Mouse (Mus musculus) embryonic facial prominence, embryonic 13.5 days (tissue): ENCODE measurements around the gene Slc9a3r2. TPM values are rescaled to one million over a fixed set of nuclear protein-coding genes. Genes with fewer than 3 reads are reported as not detected.
A peak's percentile ranks its signal among the peaks of the same experiment; 100 is the strongest.

Source experiments
- ATAC-seq: fragments of 200-750 bp; cut with Nextera tagmentation; 2 replicates; pipeline ENCODE4 v1.8.0; 2017; ENCODE audit warnings: low read depth; ENCODE audit not compliant: insufficient number of reproducible peaks, insufficient read depth, low FRiP score, low TSS enrichment
- H3K27ac ChIP-seq: fragments of 300-500 bp; sonication (generic); 2 replicates; pipeline ENCODE4 v1.5.1; 2015; ENCODE audit warnings: moderate library complexity, mild to moderate bottlenecking, inconsistent platforms
- H3K27me3 ChIP-seq: fragments of 300-500 bp; sonication (generic); 2 replicates; pipeline ENCODE4 v1.6.1; 2015; ENCODE audit warnings: mild to moderate bottlenecking, inconsistent platforms
- H3K36me3 ChIP-seq: fragments of 300-500 bp; sonication (generic); 2 replicates; pipeline ENCODE4 v1.6.1; 2015; ENCODE audit warnings: mild to moderate bottlenecking, inconsistent platforms
- H3K4me1 ChIP-seq: fragments of 300-500 bp; sonication (generic); 2 replicates; pipeline ENCODE4 v1.6.1; 2015; ENCODE audit warnings: inconsistent platforms
- H3K4me2 ChIP-seq: fragments of 300-500 bp; sonication (generic); 2 replicates; pipeline ENCODE4 v1.6.1; 2015; ENCODE audit warnings: moderate library complexity, mild to moderate bottlenecking, inconsistent platforms
- H3K4me3 ChIP-seq: fragments of 300-500 bp; sonication (generic); 2 replicates; pipeline ENCODE4 v1.5.1; 2015; ENCODE audit warnings: mild to moderate bottlenecking, inconsistent platforms
- H3K9ac ChIP-seq: fragments of 300-500 bp; sonication (generic); 2 replicates; pipeline ENCODE4 v1.6.1; 2015; ENCODE audit warnings: mild to moderate bottlenecking, inconsistent platforms
- H3K9me3 ChIP-seq: fragments of 300-500 bp; sonication (generic); 2 replicates; pipeline ENCODE4 v1.6.1; 2016; ENCODE audit warnings: inconsistent platforms
- WGBS: fragments of 180-500 bp; shearing (Covaris S2); methylation state at CpG from one replicate; pipeline ENCODE4 v1.1.7; 2015; ENCODE audit warnings: mixed read lengths; 5-methylcytosine and 5-hydroxymethylcytosine counted together
- polyA plus RNA-seq: library from polyadenylated mRNA; unstranded; fragments of >200 nt; fragmentation: Nextera tagmentation; extraction: Ambion mirVana; gene quantifications from 2 replicates; pipeline ENCODE4 v1.2.1, GENCODE M21; 2015

Slc9a3r2 gene
- 50.2 and 50.4 TPM in 2 replicates for polyA plus RNA-seq

- Histone ChIP-seq H3K9ac (peak within 1 kb of the TSS; percentile 94), H3K27me3 (0 out of 2 replicates have a peak, but pooled peaks cover 4% of the 10 kb centered on the region), H3K4me1 (peaks cover 29% of the 10 kb centered on the region), H3K27ac (peak within 1 kb of the TSS; percentile 62; the same call in 1 of the 2 replicates), H3K4me2 (peak within 1 kb of the TSS; percentile 97), H3K4me3 (peak within 1 kb of the TSS; percentile 88), H3K36me3 (peaks cover 14% of the 10 kb centered on the region), H3K9me3 (no peaks in the 10 kb centered on the region)
- peak; percentile 68; the same call in 1 of the 2 replicates for ATAC-seq
- WGBS = under 1% methylated on average over 41 of the region's 41 CpGs
Measured at GRCm38 (mm10) chr17:24650070-24650616, at the start of gene Slc9a3r2. Gene Slc9a3r2, minus strand, starts transcription at chr17:24650327.

GRCm38 (mm10) chr17:24699473-24699872 is 49.3 kb upstream of the Slc9a3r2 start:
- Histone ChIP-seq H3K4me1 (peaks cover 31% of the 10 kb centered on the region), H3K9ac (no peak overlapping the region; the same call in 1 of the 2 replicates), H3K9me3 (no peaks in the 10 kb centered on the region), H3K27me3 (no peaks in the 10 kb centered on the region), H3K4me3 (no peak overlapping the region), H3K27ac (no peak overlapping the region), H3K36me3 (peaks cover 49% of the 10 kb centered on the region), H3K4me2 (no peak overlapping the region)
- 76% methylated on average over 2 of the region's 2 CpGs for WGBS
- ATAC-seq = no peak

- H3K36me3 ChIP-seq = peaks cover 41% of the 10 kb centered on the region
- H3K9ac ChIP-seq = 0 out of 2 replicates have a peak overlapping the region, but pooled peaks have one; percentile 8
- H3K4me3 ChIP-seq = no peak overlapping the region
- no peak for ATAC-seq
- WGBS = 69% methylated on average over 9 of the region's 9 CpGs
- H3K4me2 ChIP-seq = 0 out of 2 replicates have a peak overlapping the region, but pooled peaks have one; percentile 0
- no peaks in the 10 kb centered on the region for H3K27me3 ChIP-seq
- no peak overlapping the region for H3K27ac ChIP-seq
- H3K9me3 ChIP-seq = no peaks in the 10 kb centered on the region
- peaks cover 31% of the 10 kb centered on the region for H3K4me1 ChIP-seq
Measured at GRCm38 (mm10) chr17:24698715-24699114, 48.6 kb upstream of the Slc9a3r2 start.

- no peak overlapping the region for H3K4me3 ChIP-seq
- ATAC-seq = no peak
- 0 out of 2 replicates have a peak overlapping the region, but pooled peaks have one; percentile 0 for H3K4me2 ChIP-seq
- no peaks in the 10 kb centered on the region for H3K27me3 ChIP-seq
- 13% methylated on average over 5 of the region's 5 CpGs for WGBS
- H3K4me1 ChIP-seq = peaks cover 31% of the 10 kb centered on the region
- H3K9me3 ChIP-seq = no peaks in the 10 kb centered on the region
- H3K27ac ChIP-seq = no peak overlapping the region
- peaks cover 43% of the 10 kb centered on the region for H3K36me3 ChIP-seq
- 0 out of 2 replicates have a peak overlapping the region, but pooled peaks have one; percentile 21 for H3K9ac ChIP-seq
Measured at GRCm38 (mm10) chr17:24697985-24698384, 47.9 kb upstream of the Slc9a3r2 start.

GRCm38 (mm10) chr17:24696011-24696697 is 46.0 kb upstream of the Slc9a3r2 start, which contains the start of the genes Gfer and Noxo1:
Gene Gfer, minus strand, starts transcription at chr17:24696156.
Gene Noxo1, plus strand, starts transcription at chr17:24696234.
- H3K27ac ChIP-seq = peak within 1 kb of the TSS; percentile 91
- peak; percentile 86 for ATAC-seq
- no peaks in the 10 kb centered on the region for H3K9me3 ChIP-seq
- peaks cover 3% of the 10 kb centered on the region for H3K27me3 ChIP-seq
- H3K4me1 ChIP-seq = peaks cover 31% of the 10 kb centered on the region
- H3K36me3 ChIP-seq = peaks cover 36% of the 10 kb centered on the region
- peak within 1 kb of the TSS; percentile 77 for H3K4me2 ChIP-seq
- under 1% methylated on average over 75 of the region's 76 CpGs for WGBS
- H3K4me3 ChIP-seq = peak within 1 kb of the TSS; percentile 82
- H3K9ac ChIP-seq = peak within 1 kb of the TSS; percentile 91

GRCm38 (mm10) chr17:24695326-24696010 is 45.3 kb upstream of the Slc9a3r2 start:
- no peak for ATAC-seq
- peaks cover 29% of the 10 kb centered on the region for H3K36me3 ChIP-seq
- peak overlapping the region; percentile 91 for H3K9ac ChIP-seq
- peaks cover 31% of the 10 kb centered on the region for H3K4me1 ChIP-seq
- H3K27ac ChIP-seq = peak overlapping the region; percentile 91
- H3K27me3 ChIP-seq = peaks cover 10% of the 10 kb centered on the region
- peak overlapping the region; percentile 82 for H3K4me3 ChIP-seq
- peak overlapping the region; percentile 77 for H3K4me2 ChIP-seq
- H3K9me3 ChIP-seq = no peaks in the 10 kb centered on the region
- WGBS = 6% methylated on average over 51 of the region's 51 CpGs

GRCm38 (mm10) chr17:24692385-24692784 is 42.3 kb upstream of the Slc9a3r2 start:
- Histone ChIP-seq H3K36me3 (peaks cover 16% of the 10 kb centered on the region), H3K9me3 (no peaks in the 10 kb centered on the region), H3K9ac (no peak overlapping the region), H3K4me3 (no peak overlapping the region), H3K4me2 (no peak overlapping the region), H3K27me3 (peaks cover 41% of the 10 kb centered on the region), H3K27ac (no peak overlapping the region), H3K4me1 (peaks cover 34% of the 10 kb centered on the region)
- no peak for ATAC-seq
- WGBS = 85% methylated on average over 5 of the region's 5 CpGs

- peaks cover 58% of the 10 kb centered on the region for H3K27me3 ChIP-seq
- under 1% methylated on average over 50 of the region's 55 CpGs for WGBS
- H3K9ac ChIP-seq = peak within 1 kb of the TSS; percentile 65
- H3K27ac ChIP-seq = no peak within 1 kb of the TSS
- peak within 1 kb of the TSS; percentile 75 for H3K4me2 ChIP-seq
- H3K9me3 ChIP-seq = no peaks in the 10 kb centered on the region
- H3K4me3 ChIP-seq = peak within 1 kb of the TSS; percentile 51
- peaks cover 16% of the 10 kb centered on the region for H3K36me3 ChIP-seq
- H3K4me1 ChIP-seq = peaks cover 21% of the 10 kb centered on the region
- ATAC-seq = peak; percentile 41; the same call in 1 of the 2 replicates
Measured at GRCm38 (mm10) chr17:24689251-24690081, 39.3 kb upstream of the Slc9a3r2 start, which contains the start of gene Syngr3. Gene Syngr3, minus strand, starts transcription at chr17:24689955.

- WGBS = 19% methylated on average over 23 of the region's 23 CpGs
- no peak for ATAC-seq
- peak overlapping the region; percentile 55 for H3K4me2 ChIP-seq
- peaks cover 58% of the 10 kb centered on the region for H3K27me3 ChIP-seq
- peaks cover 8% of the 10 kb centered on the region for H3K36me3 ChIP-seq
- no peak overlapping the region for H3K27ac ChIP-seq
- H3K9ac ChIP-seq = peak overlapping the region; percentile 58
- no peaks in the 10 kb centered on the region for H3K9me3 ChIP-seq
- H3K4me3 ChIP-seq = peak overlapping the region; percentile 31
- H3K4me1 ChIP-seq = peaks cover 21% of the 10 kb centered on the region
Measured at GRCm38 (mm10) chr17:24687599-24687998, 37.5 kb upstream of the Slc9a3r2 start.

- Histone ChIP-seq H3K4me1 (peaks cover 21% of the 10 kb centered on the region), H3K27me3 (peaks cover 58% of the 10 kb centered on the region), H3K4me2 (peak overlapping the region; percentile 55), H3K9me3 (no peaks in the 10 kb centered on the region), H3K4me3 (peak overlapping the region; percentile 31), H3K27ac (no peak overlapping the region), H3K36me3 (peaks cover 5% of the 10 kb centered on the region), H3K9ac (peak overlapping the region; percentile 58)
- 2% methylated on average over 25 of the region's 25 CpGs for WGBS
- no peak for ATAC-seq
Measured at GRCm38 (mm10) chr17:24687146-24687595, 37.0 kb upstream of the Slc9a3r2 start.
